Mouse (Mus musculus) liver, embryonic 14.5 days (tissue): ENCODE measurements around the gene Fabp6.

ENCODE experiments used
- CTCF ChIP-seq: IDR thresholded peaks from 2 replicates; pipeline ENCODE4 v1.5.1; 2016; ENCODE audit warnings: antibody characterized with exemption, low read depth, control low read depth
- EP300 ChIP-seq: IDR thresholded peaks from 2 replicates; pipeline ENCODE4 v1.6.1; 2016; ENCODE audit warnings: antibody characterized with exemption, low read depth

DNA sequence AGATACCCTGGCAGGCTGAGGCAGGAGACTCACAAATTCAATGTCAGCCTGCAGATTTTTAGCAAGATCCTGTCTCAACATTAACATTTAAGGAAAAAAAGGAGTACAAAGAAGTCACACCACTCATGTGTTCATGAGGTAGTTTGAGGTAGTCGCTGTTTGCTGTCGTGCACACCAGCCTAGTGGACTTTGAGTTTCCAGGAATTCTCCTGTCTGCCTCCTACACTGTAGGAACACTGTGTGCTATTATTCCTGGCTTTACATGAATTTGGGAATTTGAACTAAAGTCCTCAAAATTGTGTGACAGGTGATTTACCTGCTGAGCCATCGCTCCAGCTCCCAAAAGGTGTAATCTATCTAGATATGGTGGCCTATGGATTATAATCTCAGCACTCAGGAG is 37.1 kb upstream of the Fabp6 start:
- no peak for TF ChIP-seq CTCF
- no peak for TF ChIP-seq EP300
